Mouse (Mus musculus): ENCODE data around the gene Rora.

Gene Rora

GRCm38 (mm10) chr9:69303962-69304361 is 650.4 kb downstream of the Rora start:
- DNase-seq (ENCODE audit: low spot score in 2 of 2) = no peak

GRCm38 (mm10) chr9:69304492-69304891 is 650.9 kb downstream of the Rora start:
- no peak for DNase-seq (ENCODE audit: low spot score in 2 of 2)

- DNase-seq (ENCODE audit: low spot score in 2 of 2) = no peak
Observed at GRCm38 (mm10) chr9:69304991-69305390, 651.4 kb downstream of the Rora start.

- no peak for DNase-seq (ENCODE audit: low spot score in 2 of 2)
Observed at GRCm38 (mm10) chr9:69306734-69307528, 653.3 kb downstream of the Rora start.

- DNase-seq (ENCODE audit: low spot score in 2 of 2) = no peak
Observed at GRCm38 (mm10) chr9:69307974-69308373, 654.4 kb downstream of the Rora start.

- DNase-seq (ENCODE audit: low spot score in 2 of 2) = no peak
Observed at GRCm38 (mm10) chr9:69310524-69310923, 656.9 kb downstream of the Rora start.

- no peak for DNase-seq (ENCODE audit: low spot score in 2 of 2)
Observed at GRCm38 (mm10) chr9:69313297-69313696, 659.7 kb downstream of the Rora start.

- no peak for DNase-seq (ENCODE audit: low spot score in 2 of 2)
Observed at GRCm38 (mm10) chr9:69314451-69315210, 661.0 kb downstream of the Rora start.

- DNase-seq (ENCODE audit: low spot score in 2 of 2) = no peak
Observed at GRCm38 (mm10) chr9:69317527-69318115, 664.0 kb downstream of the Rora start.

GRCm38 (mm10) chr9:69319434-69319833 is 665.8 kb downstream of the Rora start:
- no peak for DNase-seq (ENCODE audit: low spot score in 2 of 2)

- no peak for DNase-seq (ENCODE audit: low spot score in 2 of 2)
Observed at GRCm38 (mm10) chr9:69319913-69320634, 666.5 kb downstream of the Rora start.

GRCm38 (mm10) chr9:69320635-69321027 is 667.0 kb downstream of the Rora start:
- no peak for DNase-seq (ENCODE audit: low spot score in 2 of 2)

GRCm38 (mm10) chr9:69321956-69322355 is 668.4 kb downstream of the Rora start:
- no peak for DNase-seq (ENCODE audit: low spot score in 2 of 2)

- DNase-seq (ENCODE audit: low spot score in 2 of 2) = no peak
Observed at GRCm38 (mm10) chr9:69323831-69324230, 670.2 kb downstream of the Rora start.

GRCm38 (mm10) chr9:69327077-69327476 is 673.5 kb downstream of the Rora start:
- DNase-seq (ENCODE audit: low spot score in 2 of 2) = no peak

- DNase-seq (ENCODE audit: low spot score in 2 of 2) = no peak
Observed at GRCm38 (mm10) chr9:69327591-69327990, 674.0 kb downstream of the Rora start.

- DNase-seq (ENCODE audit: low spot score in 2 of 2) = no peak
Observed at GRCm38 (mm10) chr9:69331790-69332189, 678.2 kb downstream of the Rora start.

- no peak for DNase-seq (ENCODE audit: low spot score in 2 of 2)
Observed at GRCm38 (mm10) chr9:69332802-69333568, 679.4 kb downstream of the Rora start.

- no peak for DNase-seq (ENCODE audit: low spot score in 2 of 2)
Observed at GRCm38 (mm10) chr9:69333654-69334053, 680.1 kb downstream of the Rora start.

GRCm38 (mm10) chr9:69334106-69334505 is 680.5 kb downstream of the Rora start:
- DNase-seq (ENCODE audit: low spot score in 2 of 2) = no peak

- no peak for DNase-seq (ENCODE audit: low spot score in 2 of 2)
Observed at GRCm38 (mm10) chr9:69336063-69336462, 682.5 kb downstream of the Rora start.

Measured in cerebellum, postnatal 4 days (tissue).